Mouse (Mus musculus): ENCODE measurements at regions not wholly inside any gene's neighbourhood (a gene's known extent, or its start where the extent isn't known, plus 50 kb on each side); places are given as distances from the start of the nearest gene placed in this dataset.

DNA sequence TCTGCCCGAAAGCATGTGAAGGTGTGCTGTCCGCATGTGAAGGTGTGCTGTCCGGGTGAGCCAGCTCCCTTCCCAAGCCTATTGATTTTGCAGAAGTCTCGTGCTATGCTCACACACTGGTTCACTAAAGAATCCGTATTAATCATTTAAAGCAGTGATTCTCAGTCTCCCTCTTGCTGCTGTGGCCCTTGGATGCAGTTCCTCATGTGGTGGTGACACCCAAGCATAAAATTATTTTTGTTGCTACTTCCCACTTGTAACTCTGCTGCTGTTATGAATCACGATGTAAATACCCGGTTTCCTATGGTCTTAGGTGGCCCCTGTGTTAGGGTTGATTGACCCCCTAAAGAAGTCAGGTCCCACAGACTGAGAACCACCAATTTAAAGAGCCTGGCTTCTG, 55.7 kb upstream of the Emb start:
- DNase-seq = no peak

DNA sequence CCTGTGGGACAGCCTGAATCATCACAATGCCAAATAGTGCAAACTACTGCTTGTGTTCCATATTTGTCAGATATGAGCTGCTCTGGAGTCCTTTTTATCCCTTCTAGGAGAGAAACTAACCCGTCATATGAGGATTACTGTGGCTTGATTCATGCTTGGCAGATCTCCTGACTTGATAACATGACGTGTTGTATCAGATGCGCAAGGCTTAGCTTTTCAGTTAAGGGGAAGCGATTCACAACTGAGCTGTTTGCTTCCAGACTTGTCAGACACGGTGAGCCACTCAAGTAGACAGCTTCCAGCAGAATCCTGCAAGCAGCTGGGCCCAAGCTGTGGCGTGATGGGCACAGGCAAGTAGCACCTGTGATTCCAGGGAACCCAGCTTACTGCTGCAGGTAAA, 64.5 kb upstream of the Emb start:
- no peak for DNase-seq

DNA sequence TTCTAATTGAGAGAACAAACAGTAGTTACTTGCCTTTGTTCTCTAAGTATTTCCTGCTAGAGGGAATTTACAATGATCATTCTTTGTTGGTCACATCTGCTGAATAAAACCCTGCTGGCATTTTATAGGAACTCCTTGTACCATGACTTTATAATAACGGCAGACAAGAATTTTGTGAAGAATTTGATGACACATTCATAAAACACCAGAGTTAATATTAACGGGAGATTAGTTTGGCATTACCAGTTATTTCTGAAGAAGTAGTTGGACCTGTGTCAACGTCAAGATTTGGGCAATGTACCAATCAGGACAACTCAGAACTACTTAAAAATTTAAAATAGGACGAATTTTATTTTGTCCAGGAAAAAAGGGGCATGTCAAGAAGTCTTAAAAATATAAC, 65.1 kb upstream of the Emb start:
- no peak for DNase-seq

DNA sequence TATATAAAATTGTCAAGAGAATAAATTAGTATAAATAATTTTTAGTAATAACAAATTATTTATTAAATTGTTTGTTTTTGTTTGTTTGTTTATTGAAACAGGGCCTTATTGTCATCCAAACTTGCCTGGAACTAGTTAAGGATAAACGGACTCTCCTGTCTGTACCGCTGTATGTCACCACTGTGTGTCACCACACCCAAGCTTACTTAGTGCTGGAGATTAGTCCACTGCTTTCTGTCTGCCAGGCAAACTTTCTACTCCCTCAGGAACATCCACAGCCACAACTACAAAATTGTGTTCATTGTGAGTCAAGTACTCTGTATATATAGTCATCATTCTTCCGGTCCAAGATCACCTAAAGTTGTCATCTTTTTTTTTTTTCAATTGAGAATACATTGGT, 74.0 kb upstream of the Emb start:
- DNase-seq = no peak

DNA sequence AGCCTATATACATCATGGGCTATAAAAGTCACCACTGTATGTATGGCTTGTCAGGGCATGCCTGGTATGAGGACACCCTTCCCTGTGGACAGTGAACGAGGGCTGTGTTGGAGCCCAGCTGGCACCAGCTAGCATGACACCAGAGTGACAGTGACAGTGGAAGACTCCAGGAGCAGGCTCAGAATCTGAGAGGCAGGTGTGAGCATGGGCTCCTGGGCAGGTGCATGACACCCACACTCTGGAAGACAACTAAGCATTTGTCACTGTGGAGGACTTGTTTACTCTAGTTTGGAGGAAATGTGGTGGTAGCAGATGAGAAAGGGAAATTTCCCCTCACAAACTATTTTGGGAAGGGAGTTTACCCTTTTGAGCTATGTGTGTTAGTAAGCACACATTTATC, 76.2 kb upstream of the Emb start:
- no peak for DNase-seq

DNA sequence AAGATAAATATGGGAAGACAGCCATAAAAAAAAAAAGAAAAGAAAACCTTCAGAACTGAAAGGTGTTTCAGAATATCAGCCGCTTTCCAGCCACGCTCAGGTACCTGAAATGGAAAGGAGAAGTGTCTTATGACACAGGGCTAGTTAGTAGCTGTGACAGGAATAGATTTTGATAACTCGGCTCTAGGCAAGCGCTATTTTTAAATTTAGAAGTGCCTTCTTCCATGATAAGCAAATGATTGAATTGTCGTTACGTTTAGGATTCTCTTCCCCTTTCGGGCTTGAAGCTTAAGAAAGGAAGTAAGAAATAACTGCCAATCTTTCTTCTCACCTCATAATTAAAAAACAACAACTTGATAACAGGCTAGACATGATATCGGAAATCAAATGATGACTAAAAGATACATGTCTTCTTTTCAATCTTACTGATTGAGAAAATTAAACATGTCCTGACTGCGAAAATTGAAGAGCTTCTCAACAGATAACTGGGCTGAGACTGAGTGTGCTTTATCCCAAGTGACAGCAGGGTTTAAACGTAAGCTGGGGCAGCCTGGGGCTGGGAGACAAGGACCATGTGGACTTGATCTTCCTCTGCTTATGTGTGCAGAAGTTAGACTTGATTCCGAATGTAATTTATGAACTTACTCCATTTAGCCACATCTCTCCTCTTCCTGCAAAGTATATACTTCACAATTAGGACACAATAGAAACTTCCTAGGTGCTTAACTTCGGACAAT, 80.4 kb upstream of the Emb start:
- DNase-seq = no peak

DNA sequence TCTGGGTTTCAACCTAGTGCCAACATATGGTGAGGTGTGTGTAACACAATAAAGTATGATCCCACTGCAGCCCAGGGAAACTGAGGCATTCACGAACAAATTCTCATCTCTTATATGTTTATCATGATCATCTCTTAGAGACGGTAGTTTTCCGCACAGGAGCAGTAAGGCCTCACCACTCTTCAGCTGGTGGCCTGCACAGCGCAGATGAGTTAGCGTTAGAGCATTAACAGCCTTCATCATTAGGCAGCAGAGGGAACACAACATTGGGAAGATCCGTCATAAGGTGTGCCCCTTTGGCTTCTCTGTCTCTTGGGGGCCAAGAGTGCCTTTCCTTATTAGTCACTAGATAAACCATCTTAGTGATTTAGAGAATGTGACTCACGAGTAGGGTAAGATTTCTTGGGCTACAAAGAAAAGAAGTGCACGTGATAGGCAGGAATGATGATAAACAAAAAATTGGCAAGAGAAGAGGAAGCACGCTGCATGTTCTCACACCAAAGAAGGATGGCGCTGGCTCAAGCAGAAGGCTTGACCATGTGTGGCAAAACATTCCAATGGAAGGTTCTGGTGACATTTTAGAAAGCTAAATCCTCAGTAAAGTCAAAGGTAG, 81.1 kb upstream of the Emb start:
- peak; percentile 85 for DNase-seq

DNA sequence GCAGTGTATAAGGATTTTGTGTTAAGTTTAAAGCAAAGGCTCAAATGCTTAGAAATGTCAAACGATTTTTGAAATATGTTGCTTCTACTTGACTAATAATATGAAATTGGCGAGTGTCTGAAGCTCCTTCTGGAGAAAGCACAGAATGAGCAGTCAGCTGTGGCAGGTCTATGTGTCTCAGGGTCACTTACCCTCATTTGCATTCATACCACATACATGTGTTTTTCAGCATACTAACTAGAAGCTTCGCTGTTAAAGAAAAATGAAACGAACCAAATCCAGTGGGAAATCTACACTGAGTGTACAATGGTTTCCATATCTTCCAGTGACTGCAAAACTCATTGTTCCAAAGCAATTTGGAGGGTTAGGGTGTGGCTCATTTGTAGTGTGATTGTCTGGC, 88.7 kb upstream of the Emb start:
- no peak for DNase-seq

DNA sequence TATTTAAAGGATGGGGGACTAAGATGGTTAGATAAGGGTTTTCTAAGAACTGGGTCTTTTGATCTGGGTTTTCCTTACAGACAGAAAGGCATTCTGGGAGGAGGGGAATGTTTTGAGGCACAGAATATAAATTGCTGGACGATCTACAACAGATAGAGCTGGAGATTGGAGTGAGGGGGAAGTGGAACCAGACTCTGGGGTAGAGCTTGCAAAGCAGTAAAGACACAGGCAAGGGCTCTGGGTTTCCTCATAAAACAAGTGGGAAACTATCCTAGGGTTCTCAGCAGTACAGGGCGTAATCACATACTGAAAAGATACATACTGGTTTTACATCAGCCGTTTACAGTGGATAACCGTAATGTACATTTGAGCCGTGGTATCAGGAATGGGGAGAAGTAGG, 89.5 kb upstream of the Parp8 start:
- DNase-seq = no peak

DNA sequence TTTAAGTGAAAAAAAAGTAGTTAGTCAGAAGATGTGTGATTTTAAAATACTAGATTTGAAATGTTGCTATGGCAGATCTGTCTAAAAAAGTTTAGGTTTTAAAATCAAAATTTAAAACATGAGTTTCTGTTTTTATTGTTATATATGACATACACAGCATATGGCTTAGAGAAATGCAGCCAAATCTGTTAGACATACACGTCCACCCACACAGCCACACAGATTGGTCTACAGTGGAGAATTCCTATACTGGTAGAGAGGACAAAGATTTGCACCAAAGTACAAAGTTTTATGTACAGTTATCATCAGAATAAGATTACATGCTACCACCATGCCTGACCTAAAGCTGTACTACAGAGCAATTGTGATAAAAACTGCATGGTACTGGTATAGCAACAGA, 87.1 kb upstream of the Parp8 start:
- DNase-seq = no peak

DNA sequence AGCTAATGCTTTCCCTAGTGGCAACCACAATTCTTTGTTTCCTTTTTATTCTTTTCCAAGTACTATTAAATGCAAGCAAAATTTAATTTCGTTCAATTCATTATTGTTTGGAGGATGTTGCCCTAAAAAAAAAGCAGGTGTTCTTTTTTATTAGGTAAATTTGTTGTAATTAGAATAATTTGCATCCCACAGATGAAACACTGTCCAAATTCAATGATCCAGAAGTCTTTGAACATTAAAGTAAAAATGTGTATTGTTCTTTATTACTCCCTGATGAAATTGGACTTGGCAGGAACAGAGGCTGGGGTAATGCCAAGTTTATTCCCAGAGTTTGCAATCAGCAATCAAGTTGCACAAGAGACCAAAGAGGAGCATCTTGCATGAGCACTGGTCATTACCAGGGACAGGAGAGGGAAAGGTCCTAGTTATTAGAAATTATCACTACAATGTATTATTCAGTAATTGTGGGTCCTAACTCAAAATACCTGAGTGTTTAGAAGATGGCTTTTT, 79.9 kb upstream of the Parp8 start:
- no peak for DNase-seq

DNA sequence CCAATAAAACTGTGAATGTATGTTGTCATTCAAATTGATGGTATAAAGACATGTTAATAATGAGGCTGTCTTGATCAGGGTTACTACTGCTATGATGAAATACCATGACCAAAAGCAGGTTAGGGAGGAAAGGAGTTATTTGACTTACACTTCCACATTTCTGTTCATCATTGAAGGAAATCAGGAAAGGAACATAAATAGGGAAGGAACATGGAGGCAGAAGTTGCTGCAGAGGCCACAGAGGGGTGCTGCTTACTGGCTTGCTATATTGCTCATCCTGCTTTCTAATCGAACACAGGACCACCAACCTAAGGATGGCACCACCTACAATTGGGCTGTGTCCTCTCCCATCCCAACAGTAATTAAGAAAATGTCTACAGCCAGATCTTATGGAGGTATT, 69.4 kb upstream of the Parp8 start:
- no peak for DNase-seq

DNA sequence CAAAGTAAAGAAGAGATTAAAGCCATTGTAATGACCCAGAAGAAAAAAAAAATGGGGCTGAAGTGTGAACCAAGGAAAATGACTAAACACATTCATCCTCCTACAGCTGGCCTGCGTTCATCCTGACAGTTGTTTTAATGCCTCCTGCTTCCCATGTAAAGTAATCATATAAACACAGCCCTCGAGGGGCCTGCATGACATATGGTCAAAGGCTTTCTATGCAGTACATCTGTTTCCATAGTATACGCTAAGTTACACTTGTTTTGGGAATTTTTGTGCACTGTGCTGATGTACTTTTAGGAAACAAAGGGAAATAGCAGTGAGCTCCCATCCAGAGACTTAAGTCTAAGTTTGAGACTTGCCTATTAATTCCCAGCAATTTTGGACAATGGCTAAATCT, 63.3 kb upstream of the Parp8 start:
- DNase-seq = no peak

DNA sequence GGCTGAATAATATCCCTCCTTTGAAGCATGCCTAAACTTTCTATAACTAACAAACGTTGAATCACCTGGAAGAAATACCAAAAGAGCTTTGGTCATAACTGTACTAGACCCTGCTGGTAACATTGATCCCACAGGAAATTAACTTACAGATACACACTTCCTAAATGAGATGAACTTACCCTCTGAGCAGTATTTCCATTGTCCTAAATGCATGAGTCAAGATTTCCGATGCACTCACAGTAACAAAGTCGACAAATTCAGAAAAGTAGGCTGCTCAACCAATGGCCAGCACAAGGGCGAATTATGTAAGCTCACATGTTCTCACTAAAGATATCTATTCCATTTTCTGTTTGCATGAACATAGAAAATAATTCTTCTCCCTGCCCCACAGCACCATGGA, 57.4 kb upstream of the Parp8 start:
- DNase-seq = no peak

DNA sequence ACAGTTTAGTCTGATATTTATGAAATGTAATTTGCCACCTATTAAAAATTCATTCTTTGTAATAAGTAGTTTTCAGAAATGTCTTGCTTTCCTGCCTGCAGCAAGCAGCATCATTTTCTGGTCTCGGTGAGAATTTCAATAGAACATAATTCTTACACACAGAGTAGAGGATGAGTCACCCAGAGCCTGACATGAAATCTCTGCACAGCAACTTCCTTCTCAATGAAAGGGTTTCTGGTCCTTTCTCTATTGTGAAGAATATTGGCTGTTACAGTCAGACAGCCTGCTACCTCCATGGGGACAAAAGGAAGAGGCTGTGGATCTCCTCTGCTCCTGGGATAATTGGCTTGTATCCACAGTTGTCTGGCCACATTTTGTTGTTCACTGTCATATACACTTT, 54.0 kb upstream of the Parp8 start:
- no peak for DNase-seq
